ENCODE assay signal across 8 mouse cellular contexts in genomic region chr15:93335821-93336657, GRCm38 (mm10). TPM values are rescaled to one million over a fixed set of nuclear protein-coding genes. Genes with fewer than 3 reads are reported as not detected.
DNase-seq lines count a peak whose midpoint lies in the region; ATAC-seq and TF ChIP-seq lines count a peak whose summit lies in the region.

No protein-coding gene starts in this region.

- no peak for TF ChIP-seq EP300 in liver, postnatal 0 days (IDR thresholded peaks at IDR 0.05; ENCODE audit: low read depth)

- peak overlapping the region; percentile 96 for H3K4me2 ChIP-seq in liver, postnatal 0 days (ENCODE audit: low read depth, low read length)
- H3K4me2 ChIP-seq in neural tube, embryonic 15.5 days, result peak overlapping the region; percentile 87

- H3K9me3 ChIP-seq in liver, postnatal 0 days (ENCODE audit: low read length), result no peaks in the 10 kb centered on the region
- H3K9me3 ChIP-seq in neural tube, embryonic 15.5 days (replicated peaks), result no peaks in the 10 kb centered on the region

- peak; percentile 43 to 54 for DNase-seq in adrenal gland, adult 18-20 months (ENCODE audit: low spot score in 2 of 2)
- peak; percentile 32 for DNase-seq in embryo, embryonic 11.5 days (ENCODE audit: low read depth, low spot score)
- peak; percentile 44 to 66 for DNase-seq in heart, adult 9 months (ENCODE audit: low spot score in 2 of 2)
- peak; percentile 47 for DNase-seq in kidney, adult 9 months
- peak; percentile 58 for DNase-seq in liver, postnatal 0 days
- DNase-seq in thymus, postnatal 25 days, result peak; percentile 50

- peaks cover 15% of the 10 kb centered on the region for H3K36me3 ChIP-seq in C2C12 (ENCODE audit: control insufficient read depth, insufficient read depth)
- H3K36me3 ChIP-seq in liver, postnatal 0 days (replicated peaks; ENCODE audit: insufficient read depth, low read length), result peaks cover 3% of the 10 kb centered on the region; the same call in 1 of the 2 replicates
- 0 out of 2 replicates have a peak, but pooled peaks cover 4% of the 10 kb centered on the region for H3K36me3 ChIP-seq in neural tube, embryonic 15.5 days

- peaks cover 54% of the 10 kb centered on the region for H3K79me2 ChIP-seq in C2C12 (ENCODE audit: control insufficient read depth, insufficient read depth)

- H3K27me3 ChIP-seq in C2C12 (ENCODE audit: control insufficient read depth, insufficient read depth, insufficient read length), result no peaks in the 10 kb centered on the region
- H3K27me3 ChIP-seq in liver, postnatal 0 days (ENCODE audit: insufficient read depth, low read length), result no peaks in the 10 kb centered on the region
- no peaks in the 10 kb centered on the region for H3K27me3 ChIP-seq in neural tube, embryonic 15.5 days (replicated peaks)

- peak overlapping the region; percentile 92 for H3K9ac ChIP-seq in liver, postnatal 0 days (replicated peaks)
- H3K9ac ChIP-seq in neural tube, embryonic 15.5 days (replicated peaks), result peak overlapping the region; percentile 81

- no peak for TF ChIP-seq CTCF in C2C12 (IDR thresholded peaks at IDR 0.05; ENCODE audit: control insufficient read depth, insufficient read depth, insufficient read length)
- no peak for TF ChIP-seq CTCF in liver, postnatal 0 days (IDR thresholded peaks at IDR 0.05; ENCODE audit: low read depth)

- 1% methylated on average over 38 of the region's 110 CpGs for WGBS in liver, postnatal 0 days (ENCODE audit: insufficient replicate concordance)
- WGBS in neural tube, embryonic 15.5 days, result under 1% methylated on average over 59 of the region's 110 CpGs

- peaks cover 40% of the 10 kb centered on the region for H3K79me3 ChIP-seq in C2C12 (ENCODE audit: low read depth)

- peak overlapping the region; percentile 95 for H3K27ac ChIP-seq in liver, postnatal 0 days (ENCODE audit: low read depth)
- peak overlapping the region; percentile 94 for H3K27ac ChIP-seq in neural tube, embryonic 15.5 days (replicated peaks)

- ATAC-seq in liver, postnatal 0 days, result peak; percentile 42
- ATAC-seq in neural tube, embryonic 15.5 days (ENCODE audit: low FRiP score), result peak; percentile 77

- H3K4me1 ChIP-seq in liver, postnatal 0 days (ENCODE audit: insufficient read depth), result peaks cover 10% of the 10 kb centered on the region; the same call in 1 of the 2 replicates
- H3K4me1 ChIP-seq in neural tube, embryonic 15.5 days, result peaks cover 16% of the 10 kb centered on the region

- peak overlapping the region; percentile 76 for H3ac ChIP-seq in C2C12 (ENCODE audit: control insufficient read depth, insufficient read length, low read depth)

- peak overlapping the region; percentile 80 for H3K4me3 ChIP-seq in C2C12 (ENCODE audit: insufficient read depth, poor library complexity, severe bottlenecking)
- peak overlapping the region; percentile 69 for H3K4me3 ChIP-seq in liver, postnatal 0 days (ENCODE audit: low read depth, low read length)
- peak overlapping the region; percentile 83 for H3K4me3 ChIP-seq in neural tube, embryonic 15.5 days (replicated peaks)

TF ChIP-seq in C2C12, 6 proteins besides CTCF, POLR2A, EP300 and RAD21:
- TF ChIP-seq CEBPB (IDR thresholded peaks at IDR 0.05; ENCODE audit: low read depth) (no peak), MAX (IDR thresholded peaks at IDR 0.05) (no peak), USF1 (IDR thresholded peaks at IDR 0.05; ENCODE audit: low read depth) (no peak), FOSL1 (IDR thresholded peaks at IDR 0.05; ENCODE audit: insufficient read depth, low read length, poor library complexity, severe bottlenecking) (no peak), MYOD1 (IDR thresholded peaks at IDR 0.05; ENCODE audit: control insufficient read depth, insufficient read length, low read depth) (no peak), MYOG (IDR thresholded peaks at IDR 0.05; ENCODE audit: control insufficient read depth, extremely low read depth, insufficient read length) (no peak)

RNA-seq across cellular contexts. Expression of gene Yaf2, which starts 0.7 kb away (rescaled TPM):
- 39.3 TPM for polyA plus RNA-seq in C2C12 (2012; fragmentation: generic; extraction: Trizol)
- 10 to 100 TPM; 37.7 to 39.1 TPM for total RNA-seq in adrenal gland, adult 18-20 months (2021)
- 25.7 and 26.4 TPM in 2 replicates for polyA plus RNA-seq in liver, postnatal 0 days (2015; fragmentation: Nextera tagmentation; extraction: Ambion mirVana)
- 123 and 139 TPM in 2 replicates for polyA plus RNA-seq in neural tube, embryonic 15.5 days (2015; fragmentation: Nextera tagmentation; extraction: Ambion mirVana)

Comparison
In these comparisons a context has a peak if more than half of its experiments do, and no peak if none do; other contexts are left out.
1. Peak in every context shown above with its lines: DNase-seq, ATAC-seq, H3K4me3 ChIP-seq and H3K27ac ChIP-seq.